Mouse (Mus musculus) kidney, adult 18-20 months (tissue): ENCODE results near the gene Prkar2a.

ENCODE experiments used
- DNase-seq: peaks from one replicate; pipeline ENCODE4 v3.0.0; 2021

Prkar2a gene

DNA sequence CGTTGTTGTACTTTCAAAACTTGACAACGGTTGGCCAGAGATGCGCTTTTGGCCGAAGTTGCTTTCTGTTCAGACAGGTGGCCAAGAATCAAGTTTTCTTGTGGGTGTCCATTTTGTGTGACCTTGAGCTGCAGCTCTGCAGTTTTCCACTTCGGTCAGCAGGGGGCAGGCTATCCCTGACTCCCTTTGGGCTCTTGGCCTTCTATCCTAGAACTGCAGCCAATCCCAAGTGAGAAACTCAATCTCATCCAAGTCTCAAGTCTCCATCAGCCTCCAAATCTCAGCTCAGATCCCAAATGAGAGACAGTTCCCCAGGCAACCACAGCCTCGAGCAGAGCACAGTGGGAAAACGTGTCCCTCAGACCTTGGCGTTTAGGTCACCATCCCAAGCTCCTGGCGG lies 64.2 kb downstream of the Prkar2a start:
- DNase-seq: peak; percentile 65

DNA sequence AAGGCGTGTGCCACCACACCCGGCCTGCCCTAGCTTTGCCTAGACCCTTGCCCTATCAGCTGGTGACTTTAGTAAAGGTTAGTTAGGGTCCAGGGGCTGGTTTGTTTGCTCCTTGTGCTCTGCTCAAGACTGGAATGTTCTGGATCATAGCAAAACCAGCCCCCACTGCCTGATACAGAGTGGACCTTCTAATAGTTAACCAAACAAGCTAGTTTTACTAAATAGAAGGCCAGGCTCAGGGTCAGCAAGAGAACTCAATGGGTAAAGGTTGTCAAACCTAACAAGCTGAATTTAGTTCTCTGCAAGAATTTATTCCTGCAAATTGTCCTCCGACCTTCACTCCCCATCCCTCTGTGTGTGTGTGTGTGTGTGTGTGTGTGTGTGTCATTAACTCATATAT lies 64.9 kb downstream of the Prkar2a start:
- peak; percentile 46 for DNase-seq

DNA sequence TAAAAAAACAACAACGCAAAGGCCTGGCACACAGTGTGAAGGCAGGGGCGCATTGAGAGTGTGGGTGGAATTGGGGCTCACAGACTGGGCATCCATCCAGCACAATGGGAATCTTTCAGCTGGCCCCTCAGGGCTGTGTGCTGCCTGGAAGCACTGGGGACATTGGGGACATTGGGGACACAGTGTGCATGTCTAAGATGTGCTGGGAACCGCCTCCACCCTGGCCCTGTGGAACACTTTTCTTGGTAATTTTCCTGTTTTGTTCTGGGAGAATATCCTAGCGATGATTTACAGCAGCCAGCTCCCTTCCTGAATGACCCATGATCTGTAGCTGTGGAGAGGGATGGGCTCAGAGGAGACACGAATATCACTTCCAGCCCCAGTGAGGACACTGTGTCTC lies 65.3 kb downstream of the Prkar2a start:
- DNase-seq: peak; percentile 41

DNA sequence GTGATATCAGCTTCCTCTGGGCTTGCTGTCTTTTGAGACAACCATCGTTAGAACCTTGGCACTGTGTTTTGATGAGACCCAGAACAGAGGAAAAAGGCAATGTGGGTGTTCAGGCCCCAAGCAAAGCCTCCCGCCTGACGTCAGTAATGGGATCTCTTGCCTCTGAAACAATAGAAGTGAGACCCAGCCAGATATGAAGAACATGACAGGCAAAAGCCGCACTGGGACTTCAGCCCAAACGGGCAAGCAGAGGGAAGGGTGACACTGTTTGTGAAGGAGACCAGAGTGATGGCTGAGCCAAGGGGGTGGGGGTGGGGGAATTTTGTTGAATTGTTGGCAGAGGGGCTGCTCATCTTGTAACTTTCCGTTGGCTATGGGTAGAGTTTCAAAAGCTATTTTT lies 68.3 kb downstream of the Prkar2a start:
- DNase-seq: no peak

DNA sequence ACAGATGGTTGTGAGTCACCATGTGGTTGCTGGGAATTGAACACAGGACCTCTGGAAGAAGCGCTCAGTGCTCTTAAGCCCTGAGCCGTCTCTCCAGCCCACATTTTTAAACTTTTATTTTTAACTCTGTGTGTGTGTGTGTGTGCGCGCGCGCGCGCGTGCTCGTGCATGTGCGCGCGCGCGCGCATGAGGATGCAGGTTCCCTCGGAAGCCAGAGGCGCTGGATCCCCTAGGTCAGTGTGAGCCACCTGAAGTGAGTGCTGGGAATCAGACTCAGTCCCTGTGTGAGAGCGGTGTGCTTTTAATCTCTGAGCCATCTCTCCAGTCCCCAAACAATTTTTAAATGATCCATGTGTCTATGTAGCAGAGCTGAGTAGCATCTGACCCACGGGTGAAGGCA lies 70.0 kb downstream of the Prkar2a start:
- DNase-seq: no peak

DNA sequence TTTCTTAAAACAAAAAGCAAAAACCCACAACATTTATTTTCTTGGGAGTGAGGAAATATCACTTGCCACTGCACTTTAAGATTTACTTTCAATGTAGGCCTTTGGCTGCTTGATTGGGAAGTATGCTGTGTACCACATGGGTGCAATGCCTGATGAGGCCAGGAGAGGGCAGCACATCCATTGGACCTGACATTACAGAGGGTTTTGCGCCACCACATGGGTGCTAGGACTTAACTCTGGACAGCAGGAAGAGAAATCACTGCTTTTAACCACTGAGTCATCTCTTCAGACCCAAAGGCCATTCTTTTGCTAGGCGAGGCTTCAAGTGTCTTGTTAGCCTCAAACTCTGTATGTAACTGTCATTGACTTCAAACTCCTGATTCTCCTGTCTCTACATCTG lies 70.7 kb downstream of the Prkar2a start:
- peak; percentile 73 for DNase-seq

- DNase-seq: no peak
These were observed 72.4 kb downstream of the Prkar2a start for GRCm38 (mm10) chr9:108761561-108761960.

DNA sequence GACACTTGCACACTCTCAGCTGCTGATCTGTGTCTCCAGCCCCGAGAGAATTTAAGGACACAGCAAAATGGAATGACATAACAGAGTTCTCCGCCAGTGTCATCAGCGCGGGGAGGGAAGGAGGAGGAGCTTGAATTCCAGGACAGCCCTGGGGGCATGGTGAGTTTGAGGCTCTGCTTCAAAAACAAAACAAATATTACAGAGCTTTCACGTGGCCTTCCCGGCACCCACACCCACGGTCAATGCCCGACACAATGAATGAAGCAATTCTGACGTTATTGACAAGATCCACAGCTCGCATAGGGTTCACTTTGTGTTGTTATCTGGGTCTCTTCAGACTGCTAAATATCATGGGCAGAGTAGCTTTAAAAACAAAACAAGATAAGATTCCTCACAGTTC lies 75.9 kb downstream of the Prkar2a start:
- DNase-seq: no peak

DNA sequence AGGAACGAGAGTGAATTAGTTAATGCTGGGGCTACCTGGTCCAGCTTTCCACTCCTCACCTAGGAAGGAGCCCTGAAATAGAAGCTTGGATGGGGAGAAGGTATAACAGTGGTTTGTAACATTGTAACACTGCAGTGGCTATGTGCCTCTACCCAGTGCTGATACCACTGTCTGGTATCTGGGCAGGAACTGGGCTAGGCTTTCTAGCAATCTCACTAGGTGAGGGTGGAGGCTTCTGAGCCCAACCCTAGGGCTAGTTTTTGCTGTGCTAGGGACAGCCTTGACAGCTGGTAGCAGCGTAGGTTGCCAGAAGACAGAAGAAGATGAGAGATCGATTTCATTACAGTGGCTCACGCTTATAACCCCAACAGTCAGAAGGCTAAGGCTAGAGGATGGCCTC lies 87.5 kb downstream of the Prkar2a start:
- no peak for DNase-seq

DNA sequence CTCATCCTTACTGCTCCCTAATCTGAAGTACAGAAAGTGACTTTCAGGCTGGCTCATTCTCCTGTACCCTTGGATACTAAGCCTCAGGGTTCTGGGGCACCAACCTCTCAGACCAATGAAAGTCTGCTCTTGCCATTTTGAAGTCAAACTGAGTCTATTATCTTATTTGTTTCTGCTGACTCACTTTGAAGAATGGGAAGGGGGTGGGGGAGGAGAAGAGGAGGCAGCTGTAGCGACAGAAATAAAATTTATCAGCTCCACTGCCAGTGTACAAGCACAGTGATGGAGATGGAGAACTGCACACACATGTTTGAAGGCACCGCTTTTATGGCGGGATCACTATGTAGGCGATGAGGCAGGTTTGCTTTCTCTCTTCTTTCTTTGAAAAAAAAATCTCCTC lies 88.2 kb downstream of the Prkar2a start:
- DNase-seq: no peak

DNA sequence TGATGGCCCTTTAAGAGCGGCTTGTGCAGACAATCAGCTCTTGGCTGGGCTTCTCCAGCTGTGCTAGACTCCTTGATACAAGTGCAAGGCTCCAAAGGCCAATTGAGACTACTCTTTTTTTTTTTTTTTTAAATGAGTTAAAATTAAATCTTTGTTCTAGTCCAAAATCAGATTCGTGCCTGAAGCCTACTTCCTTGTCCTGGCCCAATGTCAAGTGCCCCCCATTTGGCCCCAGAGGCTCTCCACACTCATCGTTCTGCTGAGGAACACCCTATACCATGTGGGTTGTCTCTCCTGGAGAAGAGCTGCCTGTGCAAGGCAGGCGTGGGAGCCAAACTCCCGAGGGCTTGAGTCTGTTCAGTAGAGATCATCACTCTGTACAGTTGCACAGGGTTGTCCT lies 91.8 kb downstream of the Prkar2a start:
- peak; percentile 68 for DNase-seq

GRCm38 (mm10) chr9:108781891-108782290 lies 92.8 kb downstream of the Prkar2a start:
- DNase-seq: no peak

DNA sequence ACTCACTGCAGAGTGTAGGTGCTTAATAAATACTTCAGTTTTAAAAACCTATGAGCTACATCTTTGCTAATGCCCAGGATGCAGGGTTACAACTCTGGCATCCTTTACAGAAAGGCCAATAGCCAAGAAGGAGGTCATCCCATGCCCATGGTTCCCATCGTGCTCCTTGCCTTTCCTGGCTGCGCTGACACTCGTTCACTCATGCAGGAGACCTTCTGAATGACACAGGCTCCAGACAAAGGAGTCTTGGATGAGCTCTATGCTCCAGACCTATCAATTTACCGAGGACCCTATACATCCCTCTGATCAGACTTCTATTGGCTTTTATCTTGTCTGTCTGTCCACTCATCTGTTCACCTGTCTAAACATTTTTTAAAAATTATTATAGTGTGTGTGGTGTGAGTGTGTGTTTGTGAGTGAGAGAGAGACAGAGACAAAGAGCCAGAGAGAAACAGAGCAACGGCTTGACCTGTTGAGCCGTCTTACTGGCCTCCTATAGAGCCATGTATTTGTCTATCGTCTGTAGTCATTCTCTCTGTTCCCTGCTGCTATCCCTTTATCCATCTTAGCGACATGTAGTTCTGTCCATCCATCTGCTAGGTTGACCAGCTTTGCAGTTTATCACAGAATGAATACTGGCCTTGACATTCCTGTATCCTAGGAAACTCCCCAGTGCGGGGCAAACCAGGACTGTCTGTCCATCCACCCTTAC lies 93.9 kb downstream of the Prkar2a start:
- DNase-seq: no peak

- peak; percentile 95 for DNase-seq
These were observed 94.7 kb downstream of the Prkar2a start, which contains the start of gene Ip6k2 for GRCm38 (mm10) chr9:108783548-108784463. Gene Ip6k2, plus strand, starts transcription at chr9:108783796.

DNA sequence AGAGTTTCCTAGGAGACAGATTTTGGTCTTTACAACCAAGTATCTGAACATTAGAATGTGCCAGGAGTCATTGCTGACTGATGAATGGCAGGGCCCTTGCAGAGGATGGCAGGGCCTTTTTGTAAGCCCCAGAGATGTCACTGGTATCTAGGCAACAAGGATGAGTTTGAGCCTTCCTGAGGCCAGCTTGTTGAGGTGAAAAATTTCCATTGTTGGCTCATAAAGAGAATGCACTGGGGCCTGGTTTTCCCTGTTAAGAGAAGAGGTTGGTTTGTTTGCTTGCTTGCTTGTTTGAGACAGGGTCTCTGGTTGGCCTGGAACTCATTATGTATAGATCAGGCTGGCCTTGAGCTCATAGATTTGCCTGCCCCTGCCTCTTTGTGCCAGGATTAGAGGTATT lies 96.3 kb downstream of the Prkar2a start:
- no peak for DNase-seq

GRCm38 (mm10) chr9:108786494-108786893 lies 97.4 kb downstream of the Prkar2a start:
- no peak for DNase-seq

DNA sequence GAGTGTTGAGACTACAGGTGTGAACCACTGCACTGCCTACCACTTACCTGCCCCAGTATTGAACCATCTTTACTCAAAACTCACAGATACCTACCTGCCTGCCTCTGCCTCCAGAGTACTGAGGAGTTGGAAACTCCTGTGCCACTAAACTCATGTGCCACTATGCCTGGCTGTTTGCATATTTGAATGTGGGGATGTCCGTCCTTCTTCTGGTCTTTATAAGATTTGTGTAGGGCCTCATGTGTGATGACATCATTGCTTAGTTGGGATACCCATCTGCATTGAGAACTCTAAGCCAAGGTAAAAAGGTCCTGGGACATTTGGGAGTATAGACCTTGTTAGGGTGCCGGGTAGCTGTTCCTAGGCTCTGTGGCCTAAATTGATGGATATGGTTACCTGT lies 98.0 kb downstream of the Prkar2a start:
- DNase-seq: no peak

DNA sequence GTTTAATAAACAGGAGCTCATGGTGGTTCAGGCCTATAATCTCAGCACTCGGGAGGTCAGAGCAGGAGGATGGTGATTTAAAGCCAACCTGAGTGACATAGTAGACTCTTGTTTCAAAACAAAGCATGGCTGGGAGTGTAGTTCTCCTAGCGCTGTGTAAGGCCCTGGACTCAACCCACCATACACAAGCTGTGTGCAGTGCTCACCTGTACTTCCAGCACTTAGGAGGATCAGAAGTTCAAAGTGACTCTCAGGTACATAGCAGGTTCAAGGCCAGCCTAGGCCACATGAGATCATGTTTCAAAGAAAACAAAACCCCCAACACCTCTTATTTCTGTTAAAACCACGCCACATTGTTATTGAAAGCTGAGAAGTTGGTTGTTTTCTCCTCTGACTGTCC lies 99.6 kb downstream of the Prkar2a start:
- DNase-seq: no peak

GRCm38 (mm10) chr9:108792307-108792706 lies 103.2 kb downstream of the Prkar2a start:
- no peak for DNase-seq

GRCm38 (mm10) chr9:108792730-108793129 lies 103.6 kb downstream of the Prkar2a start:
- no peak for DNase-seq

DNA sequence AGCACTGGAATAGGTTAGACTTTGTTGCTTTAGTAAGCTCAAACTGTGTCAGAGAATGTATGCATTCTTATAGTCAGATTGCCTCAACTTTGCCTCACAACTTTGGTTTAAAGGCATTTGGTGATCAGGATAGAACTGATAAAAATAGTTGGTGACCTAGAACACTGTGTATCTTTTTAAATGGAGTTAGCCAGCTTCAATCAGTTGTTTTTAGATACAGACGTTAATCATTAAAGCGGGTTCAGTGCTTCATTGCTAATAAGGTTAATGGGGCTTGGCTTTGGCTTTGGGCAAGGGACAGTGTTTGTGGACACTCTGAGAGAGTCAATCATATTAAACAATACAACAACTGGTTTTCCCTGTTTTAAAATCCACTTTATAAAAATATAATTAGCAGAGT lies 106.2 kb downstream of the Prkar2a start:
- no peak for DNase-seq

DNA sequence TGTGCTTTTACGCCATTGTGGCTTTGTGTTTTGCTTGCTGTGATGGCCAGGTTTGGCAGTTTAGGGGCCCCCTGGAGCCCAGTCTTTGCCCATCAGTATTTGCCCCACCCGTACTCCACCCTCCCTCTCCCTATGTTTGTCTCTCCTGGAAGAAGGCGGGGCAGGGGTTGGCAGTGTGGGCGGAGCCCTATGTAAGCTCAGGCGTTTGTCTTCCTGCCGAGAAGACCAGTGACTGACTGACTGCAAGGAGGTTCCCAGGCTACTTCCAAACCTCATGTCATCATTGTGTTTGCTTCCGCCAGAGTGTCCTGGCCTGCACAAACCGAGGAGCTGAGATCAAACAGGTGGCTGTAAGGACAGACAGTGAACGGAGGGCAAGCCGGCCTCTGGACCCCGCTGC lies 106.6 kb downstream of the Prkar2a start:
- DNase-seq: peak; percentile 84

GRCm38 (mm10) chr9:108796351-108796981 lies 107.4 kb downstream of the Prkar2a start:
- no peak for DNase-seq

GRCm38 (mm10) chr9:108797477-108797876 lies 108.4 kb downstream of the Prkar2a start:
- no peak for DNase-seq
